Mouse (Mus musculus) liver, adult 2 months (tissue): ENCODE data around the gene Prss57.

Experiments used
- CTCF ChIP-seq: fragments of 200-500 bp; IDR thresholded peaks from 2 replicates; pipeline ENCODE4 v1.5.1; 2011; ENCODE audit warnings: low read depth, low read length, control low read depth
- POLR2A ChIP-seq: fragments of 200-500 bp; IDR thresholded peaks from 2 replicates; pipeline ENCODE4 v1.6.1; 2011; ENCODE audit warnings: low read length, control low read depth; ENCODE audit not compliant: insufficient read depth; ENCODE audit errors: extremely low read depth

DNA sequence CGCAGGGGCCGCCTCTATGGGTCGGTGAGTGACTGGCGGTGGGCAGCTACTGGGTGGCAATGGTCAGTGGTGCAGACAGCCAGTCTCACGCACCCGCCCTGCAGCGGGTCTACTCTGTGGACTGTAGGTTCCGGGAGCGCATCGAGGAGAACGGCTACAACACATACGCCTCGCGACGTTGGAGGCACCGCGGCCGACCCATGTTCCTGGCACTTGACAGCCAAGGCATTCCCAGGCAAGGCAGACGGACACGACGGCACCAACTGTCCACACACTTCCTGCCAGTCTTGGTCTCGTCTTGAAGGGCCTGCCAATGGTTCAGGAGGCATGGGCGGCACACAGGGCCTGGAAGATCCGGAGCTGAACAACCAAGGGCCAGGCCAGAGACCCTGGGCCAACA is 34.1 kb downstream of the Prss57 start:
- TF ChIP-seq CTCF (no peak), POLR2A (no peak)
